Mouse (Mus musculus) heart, adult 2 months (tissue): Measurements from ENCODE around the gene Rarres2. TPM values are rescaled to one million over a fixed set of nuclear protein-coding genes. Genes with fewer than 3 reads are reported as not detected.

ENCODE experiments used
- DNase-seq, 2 experiments: peaks; one replicate each; pipeline ENCODE4 v3.0.0; 2021
- H3K27ac ChIP-seq: fragments of 200-600 bp; 2 replicates; pipeline ENCODE4 v1.8.1; 2022
- H3K27me3 ChIP-seq: fragments of 200-500 bp; 2 replicates; pipeline ENCODE4 v1.6.1; 2012; ENCODE audit warnings: mild to moderate bottlenecking, low read length, inconsistent platforms, mixed read lengths; ENCODE audit not compliant: control insufficient read depth, insufficient read depth
- H3K36me3 ChIP-seq: fragments of 200-500 bp; 2 replicates; pipeline ENCODE4 v1.6.1; 2012; ENCODE audit warnings: low read length, inconsistent platforms; ENCODE audit not compliant: control insufficient read depth, insufficient read depth
- H3K4me1 ChIP-seq: fragments of 200-500 bp; 2 replicates; pipeline ENCODE4 v1.6.1; 2011; ENCODE audit warnings: low read length; ENCODE audit not compliant: control insufficient read depth, insufficient read depth
- H3K4me3 ChIP-seq: fragments of 200-600 bp; 2 replicates; pipeline ENCODE4 v1.8.1; 2022
- H3K79me2 ChIP-seq: fragments of 200-500 bp; replicated peaks from 2 replicates; pipeline ENCODE4 v1.6.1; 2012; ENCODE audit warnings: mild to moderate bottlenecking, inconsistent platforms, low read length, moderate library complexity, mixed read lengths; ENCODE audit not compliant: control insufficient read depth, insufficient read depth
- H3K9ac ChIP-seq: fragments of 200-500 bp; 2 replicates; pipeline ENCODE4 v1.6.1; 2012; ENCODE audit warnings: low read depth, mild to moderate bottlenecking, control low read depth, inconsistent platforms, low read length, mixed read lengths
- CTCF ChIP-seq: fragments of 200-600 bp; IDR thresholded peaks from 2 replicates; pipeline ENCODE4 v1.8.1; 2022; ENCODE audit warnings: antibody characterized with exemption, mild to moderate bottlenecking, moderate library complexity
- EP300 ChIP-seq: fragments of 200-500 bp; IDR thresholded peaks from 2 replicates; pipeline ENCODE4 v1.6.1; 2011; ENCODE audit warnings: low read depth, low read length, control low read depth; ENCODE audit not compliant: insufficient read depth
- POLR2A ChIP-seq: fragments of 200-500 bp; IDR thresholded peaks from 2 replicates; pipeline ENCODE4 v1.6.1; 2011; ENCODE audit warnings: mild to moderate bottlenecking, low read depth, low read length, control low read depth; ENCODE audit not compliant: insufficient read depth
- WGBS: fragments of 180-500 bp; shearing (Covaris S2); methylation state at CpG from one replicate; pipeline ENCODE4 v1.1.7; 2018; 5-methylcytosine and 5-hydroxymethylcytosine counted together
- intact Hi-C: fragments of 180-260 bp; cut with DNase I; formaldehyde crosslinking; loops from one replicate; pipeline ENCODE4 v1.15.1; 2025
- polyA plus RNA-seq: library from polyadenylated mRNA; depleted of rRNA; stranded (reverse); fragments of >200 nt; gene quantifications from 2 replicates; pipeline ENCODE4 v1.2.3, GENCODE M21; 2012
- total RNA-seq, 2 experiments: library from RNA; stranded (reverse); gene quantifications; 2 replicates each; pipeline ENCODE4 v1.2.3; 2021

Rarres2 gene
- total and polyA plus RNA-seq, 3 experiments = 70.9 to 99.3 (median 82.4) TPM

- peak overlapping the region; percentile 73 for H3K27ac ChIP-seq
- H3K79me2 ChIP-seq = no peaks in the 10 kb centered on the region
- H3K9ac ChIP-seq = no peak overlapping the region
- intact Hi-C loops = no loop called here
- no peaks in the 10 kb centered on the region for H3K36me3 ChIP-seq
- 55% methylated on average over 3 of the region's 3 CpGs for WGBS
- H3K4me3 ChIP-seq = no peak overlapping the region
- TF ChIP-seq CTCF (no peak), EP300 (no peak), POLR2A (no peak)
- no peaks in the 10 kb centered on the region for H3K27me3 ChIP-seq
- DNase-seq = no peak
- peaks cover 13% of the 10 kb centered on the region for H3K4me1 ChIP-seq
These were observed 1.4 kb upstream of the Rarres2 start for GRCm38 (mm10) chr6:48573981-48574380.

- no peaks in the 10 kb centered on the region for H3K27me3 ChIP-seq
- H3K36me3 ChIP-seq = no peaks in the 10 kb centered on the region
- H3K27ac ChIP-seq = peak overlapping the region; percentile 73
- peak; percentile 60 to 68 for DNase-seq
- H3K4me1 ChIP-seq = peaks cover 15% of the 10 kb centered on the region
- WGBS = 31% methylated on average over 10 of the region's 10 CpGs
- TF ChIP-seq CTCF (no peak), POLR2A (no peak), EP300 (no peak; the same call in 1 of the 2 replicates)
- intact Hi-C loops = no loop called here
- no peaks in the 10 kb centered on the region for H3K79me2 ChIP-seq
- H3K4me3 ChIP-seq = no peak overlapping the region
- no peak overlapping the region for H3K9ac ChIP-seq
These were observed 691 bp upstream of the Rarres2 start for GRCm38 (mm10) chr6:48573280-48573679.

GRCm38 (mm10) chr6:48572014-48572413, 575 bp downstream of the Rarres2 start:
- H3K27ac ChIP-seq = peak overlapping the region; percentile 68
- WGBS = 84% methylated on average over 5 of the region's 5 CpGs
- intact Hi-C loops = no loop called here
- peak overlapping the region; percentile 26 for H3K4me3 ChIP-seq
- TF ChIP-seq EP300 (no peak), CTCF (no peak), POLR2A (no peak)
- no peaks in the 10 kb centered on the region for H3K36me3 ChIP-seq
- no peaks in the 10 kb centered on the region for H3K27me3 ChIP-seq
- H3K9ac ChIP-seq = peak overlapping the region; percentile 73
- DNase-seq = no peak
- H3K4me1 ChIP-seq = peaks cover 20% of the 10 kb centered on the region
- H3K79me2 ChIP-seq = no peaks in the 10 kb centered on the region

- Histone ChIP-seq H3K9ac (peak overlapping the region; percentile 54), H3K36me3 (no peaks in the 10 kb centered on the region), H3K27me3 (no peaks in the 10 kb centered on the region), H3K27ac (peak overlapping the region; percentile 62), H3K79me2 (no peaks in the 10 kb centered on the region), H3K4me1 (peaks cover 29% of the 10 kb centered on the region), H3K4me3 (no peak overlapping the region; the same call in 1 of the 2 replicates)
- no peak for DNase-seq
- 35% methylated on average over 7 of the region's 8 CpGs for WGBS
- no peak for TF ChIP-seq CTCF
- no peak for TF ChIP-seq EP300
- no peak for TF ChIP-seq POLR2A
- intact Hi-C loops = no loop called here
These were observed 3.4 kb downstream of the Rarres2 start for GRCm38 (mm10) chr6:48569065-48569807.

GRCm38 (mm10) chr6:48568036-48568984, 4.3 kb downstream of the Rarres2 start:
- no peaks in the 10 kb centered on the region for H3K79me2 ChIP-seq
- peak overlapping the region; percentile 54 for H3K9ac ChIP-seq
- H3K27me3 ChIP-seq = no peaks in the 10 kb centered on the region

More at GRCm38 (mm10) chr6:48568036-48568984, 4.3 kb downstream of the Rarres2 start:
- DNase-seq = peak; percentile 73 to 74
- H3K27ac ChIP-seq = peak overlapping the region; percentile 62
- H3K36me3 ChIP-seq = no peaks in the 10 kb centered on the region
- peaks cover 27% of the 10 kb centered on the region for H3K4me1 ChIP-seq
- 24% methylated on average over 21 of the region's 21 CpGs for WGBS
- no peak overlapping the region; the same call in 1 of the 2 replicates for H3K4me3 ChIP-seq
- TF ChIP-seq EP300 = no peak
- no peak for TF ChIP-seq CTCF
- no peak for TF ChIP-seq POLR2A
- intact Hi-C loops = no loop called here
